ENCODE assay signal across 9 mouse cellular contexts in the genomic region with DNA sequence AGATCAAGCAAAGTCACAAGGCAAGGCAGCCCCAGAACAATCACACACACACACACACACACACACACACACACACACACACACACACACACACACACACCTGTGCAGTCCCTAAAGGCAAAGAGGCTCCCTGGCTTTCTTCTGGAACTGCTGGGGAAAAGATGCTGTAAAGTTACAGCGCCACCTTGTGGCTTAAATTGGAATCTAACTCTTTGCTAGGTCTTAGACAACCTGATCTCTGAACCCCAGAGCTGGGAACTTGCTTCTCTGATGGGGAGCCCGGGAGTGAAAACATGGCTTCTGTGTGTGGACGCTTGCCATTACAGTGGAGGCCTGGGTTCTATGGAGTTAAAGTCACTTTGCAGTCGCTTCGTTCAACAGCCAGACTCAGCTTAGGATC. TPM values are rescaled to one million over a fixed set of nuclear protein-coding genes. Genes with fewer than 3 reads are reported as not detected.
A peak's percentile ranks its signal among the peaks of the same experiment; 100 is the strongest.
DNase-seq lines count a peak whose midpoint lies in the region; ATAC-seq and TF ChIP-seq lines count a peak whose summit lies in the region.
"Had no signal": no experiment of that assay in that cellular context is flagged by ENCODE, and none has a peak within 500 bp of the region (broad histone marks: within the 10 kb centered on the region; RNA-seq: fewer than 3 reads in every experiment).

No protein-coding gene starts in this region.

- peak; percentile 30; the same call in 1 of the 2 replicates for ATAC-seq in hindbrain, embryonic 12.5 days (ENCODE audit: low FRiP score)
- ATAC-seq in midbrain, embryonic 16.5 days: 0 out of 2 replicates have a peak, but pooled peaks have one; percentile 9

- DNase-seq in left cerebral cortex, adult 2 months (ENCODE audit: extremely low spot score in 1 of 2, low spot score in 2 of 2): peak; percentile 64
- no peak for DNase-seq in left cerebral cortex, adult 8-10 months (ENCODE audit: low spot score in 2 of 2)
- peak; percentile 51 for DNase-seq in Muller cell, postnatal 12 days (ENCODE audit: inconsistent ontology term)
- peak; percentile 84 for DNase-seq in embryo, embryonic 10 days (ENCODE audit: low spot score)
- peak; percentile 56 for DNase-seq in liver
- DNase-seq in frontal cortex, postnatal 14 days (ENCODE audit: low spot score in 2 of 2): no peak

- H3K27ac ChIP-seq in left cerebral cortex, adult 2 months: no peak overlapping the region
- no peak overlapping the region for H3K27ac ChIP-seq in hindbrain, embryonic 12.5 days
- H3K27ac ChIP-seq in midbrain, embryonic 16.5 days (ENCODE audit: low read length): no peak overlapping the region
- H3K27ac ChIP-seq: neural tube, embryonic 13.5 days had no signal

- 17% methylated on average over 5 of the region's 5 CpGs for WGBS in hindbrain, embryonic 12.5 days
- 22% methylated on average over 5 of the region's 5 CpGs for WGBS in midbrain, embryonic 16.5 days

- TF ChIP-seq CTCF in left cerebral cortex, adult 2 months (IDR thresholded peaks at IDR 0.05): peak; percentile 69

- peaks cover 12% of the 10 kb centered on the region for H3K4me1 ChIP-seq in hindbrain, embryonic 12.5 days
- H3K4me1 ChIP-seq in midbrain, embryonic 16.5 days (ENCODE audit: control insufficient read depth, insufficient read depth, low read length): no peaks in the 10 kb centered on the region

- no peaks in the 10 kb centered on the region for H3K27me3 ChIP-seq in hindbrain, embryonic 12.5 days
- H3K27me3 ChIP-seq in midbrain, embryonic 16.5 days (ENCODE audit: control insufficient read depth, insufficient read depth, low read depth, low read length): no peaks in the 10 kb centered on the region
- H3K27me3 ChIP-seq: neural tube, embryonic 13.5 days had no signal

- H3K4me3 ChIP-seq in left cerebral cortex, adult 2 months: no peak overlapping the region
- no peak overlapping the region for H3K4me3 ChIP-seq in hindbrain, embryonic 12.5 days
- H3K4me3 ChIP-seq in midbrain, embryonic 16.5 days (ENCODE audit: low read depth, low read length): no peak overlapping the region
- H3K4me3 ChIP-seq: neural tube, embryonic 13.5 days had no signal

- no peaks in the 10 kb centered on the region for H3K9me3 ChIP-seq in hindbrain, embryonic 12.5 days (replicated peaks)
- no peaks in the 10 kb centered on the region for H3K9me3 ChIP-seq in midbrain, embryonic 16.5 days (replicated peaks; ENCODE audit: control insufficient read depth, low read length, poor library complexity, severe bottlenecking)
- H3K9me3 ChIP-seq: neural tube, embryonic 13.5 days had no signal

- no peak overlapping the region for H3K9ac ChIP-seq in hindbrain, embryonic 12.5 days
- H3K9ac ChIP-seq in midbrain, embryonic 16.5 days (ENCODE audit: low read depth, low read length): no peak overlapping the region
- H3K9ac ChIP-seq: neural tube, embryonic 13.5 days had no signal

- intact Hi-C loops in left cerebral cortex, adult 2 months (cut with DNase I): loop anchor here (1.0 kb wide), 1 partner anchor 306 kb away; no protein-coding TSS in a partner anchor

- no peak overlapping the region for H3K4me2 ChIP-seq in hindbrain, embryonic 12.5 days (replicated peaks)
- no peak overlapping the region for H3K4me2 ChIP-seq in midbrain, embryonic 16.5 days (ENCODE audit: low read length)
- H3K4me2 ChIP-seq: neural tube, embryonic 13.5 days had no signal

- peaks cover 37% of the 10 kb centered on the region for H3K36me3 ChIP-seq in hindbrain, embryonic 12.5 days
- peaks cover 29% of the 10 kb centered on the region for H3K36me3 ChIP-seq in midbrain, embryonic 16.5 days (ENCODE audit: control insufficient read depth, insufficient read depth, low read length)

RNA-seq across cellular contexts. Expression of gene Abtb1, which starts 13.9 kb away (rescaled TPM):
- total RNA-seq in left cerebral cortex, adult 2 months (2021): 10 to 100 TPM; 39.7 to 40.5 TPM
- 10 to 100 TPM; 38.1 to 45.4 (median 43.1) TPM for total RNA-seq in left cerebral cortex, adult 8-10 months (2022)
- polyA plus RNA-seq in hindbrain, embryonic 12.5 days (2016; fragmentation: Nextera tagmentation; extraction: Ambion mirVana): 32.1 and 36.1 TPM in 2 replicates
- 37.3 and 40.7 TPM in 2 replicates for polyA plus RNA-seq in midbrain, embryonic 16.5 days (2015; fragmentation: Nextera tagmentation; extraction: Ambion mirVana)

RNA-seq across cellular contexts. Expression of gene Podxl2, which starts 19.2 kb away (rescaled TPM):
- 100 to 1,000 TPM; 196 to 201 TPM for total RNA-seq in left cerebral cortex, adult 2 months (2021)
- total RNA-seq in left cerebral cortex, adult 8-10 months (2022): 100 to 1,000 TPM; 190 to 207 (median 195) TPM
- polyA plus RNA-seq in hindbrain, embryonic 12.5 days (2016; fragmentation: Nextera tagmentation; extraction: Ambion mirVana): 386 and 391 TPM in 2 replicates
- 662 and 671 TPM in 2 replicates for polyA plus RNA-seq in midbrain, embryonic 16.5 days (2015; fragmentation: Nextera tagmentation; extraction: Ambion mirVana)

RNA-seq across cellular contexts. Expression of gene Mcm2, which starts 42.9 kb away (rescaled TPM):
- 1 to 10 TPM; 2.1 to 4.5 TPM for total RNA-seq in left cerebral cortex, adult 2 months (2021)
- 1 to 10 TPM; 4.0 to 9.0 (median 4.6) TPM for total RNA-seq in left cerebral cortex, adult 8-10 months (2022)
- 119 and 130 TPM in 2 replicates for polyA plus RNA-seq in hindbrain, embryonic 12.5 days (2016; fragmentation: Nextera tagmentation; extraction: Ambion mirVana)
- polyA plus RNA-seq in midbrain, embryonic 16.5 days (2015; fragmentation: Nextera tagmentation; extraction: Ambion mirVana): 16.2 and 20.7 TPM in 2 replicates

RNA-seq across cellular contexts. Expression of gene Tpra1, which starts 46.4 kb away (rescaled TPM):
- total RNA-seq in left cerebral cortex, adult 2 months (2021): 10 to 100 TPM; 50.8 to 53.6 TPM
- total RNA-seq in left cerebral cortex, adult 8-10 months (2022): 10 to 100 TPM; 43.9 to 53.4 (median 47.6) TPM
- 67.3 and 76.0 TPM in 2 replicates for polyA plus RNA-seq in hindbrain, embryonic 12.5 days (2016; fragmentation: Nextera tagmentation; extraction: Ambion mirVana)
- polyA plus RNA-seq in midbrain, embryonic 16.5 days (2015; fragmentation: Nextera tagmentation; extraction: Ambion mirVana): 88.4 and 99.6 TPM in 2 replicates

Comparison
In these comparisons a context has a peak if more than half of its experiments do, and no peak if none do; other contexts are left out.
1. DNase-seq: peak in left cerebral cortex, adult 2 months (2 of 2), Muller cell, postnatal 12 days (single experiment), embryo, embryonic 10 days (single experiment) and liver (single experiment); none in left cerebral cortex, adult 8-10 months (0 of 2) and frontal cortex, postnatal 14 days (0 of 2).